Mouse (Mus musculus): ENCODE measurements around the gene Apbb2.

The Apbb2 gene

DNA sequence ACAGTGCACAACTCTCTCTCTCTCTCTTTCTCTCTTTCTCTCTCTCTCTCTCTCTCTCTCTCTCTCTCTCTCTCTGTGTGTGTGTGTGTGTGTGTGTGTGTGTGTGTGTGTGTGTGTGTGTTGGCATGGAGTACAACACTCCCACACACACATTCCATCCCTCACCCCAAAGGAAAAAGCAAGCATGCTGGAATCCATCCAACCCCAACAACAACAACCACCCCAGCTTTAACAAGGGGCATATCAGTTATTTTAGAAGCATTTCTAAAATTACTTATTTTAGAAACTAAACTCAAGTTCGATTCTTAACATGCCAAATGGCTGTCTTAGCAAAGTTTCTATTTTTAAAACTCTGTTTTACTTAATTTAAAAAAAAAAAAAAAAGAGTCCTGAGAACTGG is 68.9 kb downstream of the Apbb2 start:
- DNase-seq (ENCODE audit: low spot score in 2 of 2), result no peak

DNA sequence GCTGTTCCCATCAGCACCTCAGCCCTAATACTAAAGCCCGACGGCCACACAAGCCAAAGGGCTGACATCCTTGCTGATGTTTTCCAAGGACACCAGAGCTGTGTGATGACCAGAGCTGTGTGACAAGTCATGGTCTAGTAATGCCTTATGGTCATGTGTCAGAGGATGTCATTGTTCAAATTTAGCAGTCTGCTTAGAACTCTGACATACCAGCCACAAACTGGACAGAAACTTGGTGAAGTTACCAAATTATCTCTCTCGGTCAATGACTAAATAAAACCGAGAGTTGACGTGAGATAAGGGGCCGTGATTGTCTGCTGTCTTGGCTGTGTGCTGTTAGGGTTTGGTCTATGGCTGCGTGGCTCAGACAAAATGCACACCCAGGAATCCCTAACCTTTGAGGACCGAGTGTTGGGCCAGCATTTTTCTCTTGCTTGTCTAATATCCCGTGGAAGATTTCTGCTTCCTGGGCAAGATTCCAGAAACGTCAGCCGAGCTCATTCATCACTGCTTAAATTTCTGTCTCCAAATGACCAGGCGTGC is 71.5 kb downstream of the Apbb2 start:
- no peak for DNase-seq (ENCODE audit: low spot score in 2 of 2)

DNA sequence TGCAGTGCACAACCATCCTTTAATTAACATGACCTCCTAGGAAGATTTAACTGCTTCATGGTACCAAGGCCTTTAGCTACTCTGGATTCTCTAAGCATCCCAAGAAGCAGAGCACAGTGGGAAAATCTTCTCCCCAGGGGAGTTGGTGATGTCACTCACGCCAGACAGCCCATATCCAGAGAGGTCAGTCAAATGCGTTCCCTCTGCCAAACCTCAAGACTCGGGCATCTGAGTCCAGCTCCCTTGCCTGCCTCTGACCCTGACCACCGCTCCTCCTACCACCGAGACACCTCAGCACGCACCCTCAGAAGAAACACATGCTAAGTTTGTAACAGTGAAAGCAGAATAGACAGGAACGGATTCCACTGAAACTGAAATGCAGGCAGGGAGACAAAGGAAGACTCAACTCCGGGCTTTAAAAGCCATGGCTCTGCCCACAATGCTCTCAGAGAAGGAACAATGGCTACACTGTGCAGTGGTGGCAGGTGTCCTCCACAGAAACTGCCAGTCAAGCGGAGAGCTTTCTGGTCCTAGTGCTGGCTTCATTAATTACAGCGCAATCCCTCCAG is 72.9 kb downstream of the Apbb2 start:
- DNase-seq (ENCODE audit: low spot score in 2 of 2), result no peak

DNA sequence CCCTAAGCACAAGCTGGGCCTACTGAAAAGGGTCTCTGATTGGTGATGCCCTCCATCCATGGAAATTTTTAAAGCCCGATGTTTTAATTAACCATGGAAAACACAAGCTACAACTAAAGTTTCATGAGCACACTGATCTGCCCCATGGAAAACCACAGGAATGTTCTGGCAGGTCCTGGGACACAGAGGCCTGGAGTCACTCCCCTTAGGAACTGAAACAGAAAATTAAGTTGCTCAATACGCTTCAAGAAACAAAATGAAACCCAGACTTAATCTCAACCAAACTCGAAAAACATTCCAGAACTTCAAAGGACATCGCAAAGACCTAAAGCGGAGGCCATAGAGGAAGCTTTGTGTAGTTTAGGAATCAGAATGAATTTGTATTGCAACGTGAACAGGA is 74.8 kb downstream of the Apbb2 start:
- DNase-seq (ENCODE audit: low spot score in 2 of 2), result no peak

DNA sequence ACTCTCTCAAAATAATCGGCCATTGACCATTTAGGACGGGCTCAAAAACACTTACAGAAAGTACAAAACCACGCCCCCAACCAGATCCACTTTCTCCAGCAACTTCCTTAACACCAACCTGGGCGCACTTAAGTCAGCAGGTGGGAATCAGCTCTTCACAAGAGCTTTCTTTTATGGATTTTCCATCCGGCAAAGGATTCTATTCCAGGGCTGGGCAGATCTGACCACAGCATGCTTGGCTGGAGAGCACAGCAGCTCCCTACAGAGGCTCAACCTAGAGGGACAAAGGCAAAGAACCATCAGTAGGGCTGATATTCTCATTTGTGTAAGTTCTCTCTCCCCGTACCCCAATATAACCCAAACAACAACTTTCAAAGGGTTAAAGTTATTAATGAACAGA is 75.2 kb downstream of the Apbb2 start:
- no peak for DNase-seq (ENCODE audit: low spot score in 2 of 2)

DNA sequence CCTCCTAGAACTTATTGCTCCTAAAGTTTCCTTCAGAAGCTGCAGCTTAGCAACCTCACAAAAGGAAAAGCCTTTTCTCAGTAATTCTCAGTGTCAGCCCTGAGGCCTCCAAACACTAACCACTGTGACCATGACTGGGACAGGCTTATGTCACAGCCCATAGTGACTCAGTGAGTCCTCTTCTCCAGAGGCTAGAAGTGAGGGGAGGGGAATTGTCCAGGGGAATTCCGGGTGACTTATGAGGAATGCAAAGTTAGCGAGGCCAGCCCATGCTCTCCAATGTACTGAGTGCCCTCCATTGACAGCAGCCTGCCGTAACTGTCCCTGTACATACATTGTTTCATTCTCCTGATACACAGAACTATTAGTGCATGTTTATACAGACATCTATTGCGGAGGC is 76.1 kb downstream of the Apbb2 start:
- DNase-seq (ENCODE audit: low spot score in 2 of 2), result no peak

DNA sequence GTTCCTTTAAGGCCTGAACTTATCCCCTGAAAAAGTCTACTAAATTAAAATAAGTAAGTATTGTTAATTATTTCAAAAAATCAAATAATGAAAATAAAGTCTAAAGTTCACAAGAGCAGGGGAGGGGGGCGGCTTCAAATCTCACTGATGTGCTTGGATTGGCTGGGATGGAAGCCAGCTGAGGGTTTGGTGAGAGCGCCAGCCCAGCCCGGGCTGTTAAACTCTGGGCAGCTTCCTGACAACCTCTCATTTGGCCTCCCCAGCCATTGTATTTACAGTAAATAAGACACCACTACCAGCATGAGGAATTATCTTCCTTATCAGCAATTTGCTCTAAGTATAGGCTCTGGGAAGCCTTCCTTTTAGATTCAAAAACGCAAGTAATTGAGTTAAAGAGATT is 77.2 kb downstream of the Apbb2 start:
- no peak for DNase-seq (ENCODE audit: low spot score in 2 of 2)

DNA sequence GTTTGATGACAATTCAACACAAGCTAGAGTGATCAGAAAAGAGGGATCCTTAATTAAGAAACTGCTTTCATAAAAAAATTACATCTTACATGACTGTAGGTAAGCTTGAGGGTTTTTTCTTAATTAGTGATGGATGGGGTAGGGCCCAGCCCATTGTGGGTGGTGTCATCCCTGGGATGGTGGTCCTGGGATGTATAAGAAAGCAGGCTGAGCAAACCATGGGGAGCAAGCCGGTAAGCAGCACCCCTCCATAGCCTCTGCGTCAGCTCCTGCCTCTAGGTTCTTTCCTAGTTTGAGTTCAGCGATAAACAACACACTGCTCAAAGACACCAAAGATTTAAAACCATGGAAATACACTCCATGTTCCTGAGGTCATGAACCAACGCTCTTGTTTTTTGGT is 78.3 kb downstream of the Apbb2 start:
- no peak for DNase-seq (ENCODE audit: low spot score in 2 of 2)

DNA sequence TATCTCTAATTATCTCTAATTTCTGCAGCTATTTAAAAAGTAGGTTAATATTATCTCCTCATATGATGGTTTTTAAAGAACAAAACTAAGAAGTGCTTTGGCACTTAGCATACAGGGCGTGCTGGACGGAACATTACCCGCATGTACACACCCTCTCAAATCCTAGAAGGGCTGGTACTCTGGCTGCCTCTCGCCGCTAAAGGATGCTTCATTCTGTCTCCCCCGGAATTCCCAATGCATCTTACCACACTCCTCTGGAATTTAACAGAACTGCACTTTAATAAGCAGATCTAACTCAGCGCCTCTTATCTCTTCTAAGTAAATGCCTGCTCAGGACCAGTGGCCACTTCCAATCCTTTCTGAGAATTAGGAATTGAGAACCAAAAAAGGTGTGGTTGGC is 80.8 kb downstream of the Apbb2 start:
- no peak for DNase-seq (ENCODE audit: low spot score in 2 of 2)

DNA sequence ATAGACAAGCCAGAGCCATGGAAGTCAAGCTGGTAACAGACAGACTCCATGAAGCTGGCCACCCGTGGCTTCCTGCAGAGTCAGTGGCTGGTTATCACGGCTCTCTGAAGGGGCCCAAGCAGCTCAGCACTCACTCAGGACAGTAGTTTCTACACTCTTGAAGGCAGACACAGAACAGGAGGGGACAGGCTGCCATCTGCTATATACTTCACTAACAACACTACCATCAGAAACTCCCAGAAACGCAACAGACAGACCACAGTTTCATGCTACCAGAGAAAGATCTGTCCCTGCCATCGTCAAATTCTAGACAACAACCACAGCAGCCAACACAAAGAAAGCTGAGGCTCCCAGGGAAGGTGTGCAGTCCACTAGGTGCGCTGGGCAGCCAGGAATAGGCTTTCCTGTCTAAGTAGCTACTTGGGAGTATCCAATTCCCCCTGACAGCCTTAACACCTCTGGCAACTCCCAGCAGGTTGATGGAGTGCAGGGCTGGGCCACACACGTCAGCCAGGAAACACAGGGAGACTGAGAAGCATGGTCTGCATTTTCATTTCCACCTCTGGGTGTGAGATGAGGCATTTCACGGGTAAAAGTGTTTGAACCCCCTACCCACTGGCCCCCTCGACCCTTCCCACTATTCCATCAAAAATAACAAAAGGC is 81.8 kb downstream of the Apbb2 start:
- DNase-seq (ENCODE audit: low spot score in 2 of 2), result no peak

DNA sequence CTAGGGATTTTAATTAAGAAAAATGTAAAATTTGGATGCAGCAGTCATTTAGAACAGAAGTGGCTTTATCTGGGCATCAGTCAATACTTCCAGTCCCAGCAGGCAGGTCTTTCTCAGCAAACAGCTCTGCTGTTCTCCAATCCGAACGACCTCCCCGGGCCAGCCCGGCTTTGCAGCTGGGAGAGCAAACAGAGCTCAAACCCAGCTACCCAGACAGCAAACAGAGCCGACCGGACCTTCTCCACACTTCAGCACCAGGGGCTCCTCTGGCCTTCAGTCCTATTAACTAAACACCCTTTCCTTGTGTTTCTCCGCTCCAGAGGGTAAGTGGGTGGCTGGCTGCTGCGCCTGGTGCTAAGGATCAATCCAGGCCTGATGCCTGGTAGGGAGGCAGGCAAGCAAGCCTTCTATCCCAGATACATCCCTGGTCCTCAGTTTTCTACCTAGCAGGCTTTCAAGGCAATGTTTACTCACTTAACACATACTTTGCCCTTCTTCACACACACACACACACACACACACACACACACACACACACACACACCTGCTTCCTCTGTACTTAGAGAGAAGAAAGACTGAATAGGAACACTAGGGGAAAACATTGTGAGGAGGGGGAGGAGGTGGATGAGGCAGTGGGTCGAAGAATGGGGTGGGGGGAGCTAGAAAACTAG is 82.9 kb downstream of the Apbb2 start:
- DNase-seq (ENCODE audit: low spot score in 2 of 2), result no peak

DNA sequence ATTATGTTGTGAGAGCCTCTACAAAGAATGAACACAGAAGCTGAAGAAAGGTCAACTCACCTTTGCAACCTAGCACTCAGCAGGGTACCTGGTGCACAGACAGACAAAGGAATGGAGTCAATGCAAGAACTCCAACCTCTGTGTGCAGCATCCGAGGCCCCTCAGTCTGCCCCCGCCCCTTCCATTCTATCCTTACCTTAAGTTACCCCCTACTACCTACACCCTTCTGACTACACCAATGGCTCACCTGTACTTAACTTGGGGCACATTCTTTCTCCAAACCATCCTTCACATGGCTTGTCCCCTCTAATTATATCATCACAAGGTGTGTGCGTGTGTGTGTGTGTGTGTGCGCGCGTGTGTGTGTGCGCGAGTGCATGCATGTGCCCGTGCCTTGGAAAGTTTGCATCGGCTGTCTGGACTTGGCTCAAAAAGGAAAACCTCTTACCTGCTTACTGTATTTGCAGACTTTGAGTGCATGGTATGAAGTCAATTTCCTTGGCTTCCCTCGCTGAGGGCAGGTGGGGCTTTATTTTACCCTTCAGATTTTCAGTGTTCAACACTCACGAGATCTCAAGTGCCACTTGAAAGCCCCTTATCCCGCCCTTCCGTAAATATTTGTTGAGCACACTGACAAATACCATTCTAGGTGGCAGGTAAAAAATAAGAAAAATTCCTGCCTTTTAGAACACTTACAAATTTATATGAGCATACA is 84.7 kb downstream of the Apbb2 start:
- no peak for DNase-seq (ENCODE audit: low spot score in 2 of 2)

DNA sequence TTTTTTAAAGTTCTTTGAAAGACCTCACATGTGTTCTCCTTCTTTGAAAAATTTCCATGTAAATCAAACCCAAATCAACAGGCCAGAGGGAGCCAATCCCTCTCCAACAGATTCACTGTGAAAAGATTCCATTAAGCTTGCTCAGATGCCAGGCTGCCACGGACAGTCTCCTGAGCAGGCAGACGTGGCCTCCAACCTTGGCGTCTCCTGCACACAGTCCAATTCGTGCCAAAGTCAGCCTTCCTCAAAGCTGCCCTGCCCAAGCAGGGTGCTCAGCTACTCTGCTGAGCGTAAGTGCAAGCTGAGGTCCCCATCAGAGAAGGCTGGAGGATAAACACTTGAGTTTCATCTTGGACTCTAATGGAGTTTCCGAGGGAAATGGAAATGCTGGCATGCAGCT is 85.8 kb downstream of the Apbb2 start:
- DNase-seq (ENCODE audit: low spot score in 2 of 2), result no peak

DNA sequence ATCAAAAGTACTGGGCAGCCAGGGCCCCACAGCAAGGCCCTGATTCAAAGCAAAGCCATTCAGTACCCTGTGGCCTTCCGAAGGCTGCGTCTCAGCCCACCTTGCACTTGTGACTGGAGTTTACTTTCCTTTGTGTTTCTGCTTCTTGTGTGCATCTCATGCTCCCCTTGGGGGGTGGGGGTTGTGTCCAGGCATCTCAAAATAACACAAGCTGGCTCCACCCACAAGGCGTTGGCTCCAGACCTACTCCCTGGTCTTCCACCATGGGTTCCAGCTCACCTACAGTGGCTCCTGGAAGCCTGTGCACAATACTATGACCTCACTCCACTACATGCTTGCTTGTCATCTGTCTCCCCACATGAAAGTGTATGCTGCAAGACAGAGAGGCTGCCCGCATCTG is 88.2 kb downstream of the Apbb2 start:
- no peak for DNase-seq (ENCODE audit: low spot score in 2 of 2)

DNA sequence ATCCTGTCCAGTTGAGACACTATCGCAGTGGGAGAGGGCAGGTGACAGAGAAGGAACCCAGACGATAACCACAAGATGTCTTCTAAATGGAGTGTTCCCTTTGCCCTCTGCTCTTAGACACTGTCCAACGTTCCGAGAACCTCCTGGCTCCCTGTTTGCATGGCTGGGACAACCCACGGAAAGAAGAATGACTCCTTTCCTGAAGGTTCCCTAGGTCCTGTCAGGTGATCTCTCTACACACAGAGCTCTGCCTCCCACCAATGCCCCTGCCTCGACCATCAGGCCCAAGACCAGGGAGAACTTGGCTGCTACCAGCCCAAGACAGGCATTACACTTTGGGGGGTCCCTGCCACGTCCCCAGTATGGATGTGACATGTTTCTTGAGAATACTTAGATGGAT is 89.0 kb downstream of the Apbb2 start:
- DNase-seq (ENCODE audit: low spot score in 2 of 2), result no peak

DNA sequence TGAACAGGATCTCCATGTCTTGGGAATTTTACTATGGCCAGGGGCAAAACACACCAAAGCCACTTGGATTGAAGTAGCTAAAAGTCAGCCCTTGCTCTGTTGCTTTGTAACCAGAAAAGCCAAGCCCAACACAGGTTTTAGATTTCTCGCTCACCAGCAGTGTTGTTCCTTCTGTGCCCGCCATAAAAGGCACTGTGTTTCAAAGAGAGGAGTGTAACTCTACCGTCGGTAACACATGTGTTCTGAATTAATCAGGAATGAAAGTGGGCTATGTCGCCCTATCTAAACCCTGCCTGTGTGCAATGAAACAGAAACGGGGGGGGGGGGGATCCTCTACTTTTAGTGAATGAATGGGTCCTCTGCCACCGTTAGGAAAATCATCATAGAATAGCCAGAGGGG is 90.0 kb downstream of the Apbb2 start:
- DNase-seq (ENCODE audit: low spot score in 2 of 2), result no peak

DNA sequence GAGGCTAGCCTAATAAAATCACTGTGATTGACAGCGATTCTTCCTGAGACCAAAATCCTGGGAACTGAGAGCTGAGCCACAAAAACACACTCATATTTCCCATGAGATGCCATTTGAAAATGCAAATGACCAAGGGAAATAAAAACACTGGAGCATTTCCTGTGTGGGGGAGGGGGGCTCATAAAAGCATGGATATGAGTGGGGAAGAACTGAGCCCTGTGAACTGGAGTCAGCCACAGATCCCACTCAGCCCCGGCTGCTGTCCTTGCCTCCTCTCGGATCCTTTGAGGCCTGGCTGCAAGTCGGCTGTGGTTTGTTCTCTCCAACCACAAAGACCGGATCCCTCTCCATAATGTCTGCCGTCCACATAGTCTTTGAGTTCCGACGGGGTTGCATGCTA is 91.5 kb downstream of the Apbb2 start:
- DNase-seq (ENCODE audit: low spot score in 2 of 2), result no peak

DNA sequence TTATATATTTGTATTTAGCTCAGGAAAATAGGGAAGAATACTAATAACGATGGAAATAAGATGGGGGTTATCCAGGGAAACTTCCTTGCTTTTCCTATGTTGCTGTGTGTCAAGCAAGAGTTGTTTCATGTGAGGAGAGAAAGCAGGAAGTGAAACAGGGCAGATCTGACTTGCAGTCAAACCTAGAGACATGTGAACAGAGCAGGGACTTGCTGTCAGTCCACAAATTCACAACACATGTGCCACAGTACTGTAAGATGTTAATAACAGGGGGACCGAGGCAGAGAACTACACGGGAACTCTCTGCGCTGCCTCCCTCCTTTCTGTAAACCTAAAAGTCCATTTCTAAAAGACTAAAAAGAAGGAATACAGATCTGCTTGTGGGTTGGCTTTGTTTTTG is 93.6 kb downstream of the Apbb2 start:
- DNase-seq (ENCODE audit: low spot score in 2 of 2), result no peak

DNA sequence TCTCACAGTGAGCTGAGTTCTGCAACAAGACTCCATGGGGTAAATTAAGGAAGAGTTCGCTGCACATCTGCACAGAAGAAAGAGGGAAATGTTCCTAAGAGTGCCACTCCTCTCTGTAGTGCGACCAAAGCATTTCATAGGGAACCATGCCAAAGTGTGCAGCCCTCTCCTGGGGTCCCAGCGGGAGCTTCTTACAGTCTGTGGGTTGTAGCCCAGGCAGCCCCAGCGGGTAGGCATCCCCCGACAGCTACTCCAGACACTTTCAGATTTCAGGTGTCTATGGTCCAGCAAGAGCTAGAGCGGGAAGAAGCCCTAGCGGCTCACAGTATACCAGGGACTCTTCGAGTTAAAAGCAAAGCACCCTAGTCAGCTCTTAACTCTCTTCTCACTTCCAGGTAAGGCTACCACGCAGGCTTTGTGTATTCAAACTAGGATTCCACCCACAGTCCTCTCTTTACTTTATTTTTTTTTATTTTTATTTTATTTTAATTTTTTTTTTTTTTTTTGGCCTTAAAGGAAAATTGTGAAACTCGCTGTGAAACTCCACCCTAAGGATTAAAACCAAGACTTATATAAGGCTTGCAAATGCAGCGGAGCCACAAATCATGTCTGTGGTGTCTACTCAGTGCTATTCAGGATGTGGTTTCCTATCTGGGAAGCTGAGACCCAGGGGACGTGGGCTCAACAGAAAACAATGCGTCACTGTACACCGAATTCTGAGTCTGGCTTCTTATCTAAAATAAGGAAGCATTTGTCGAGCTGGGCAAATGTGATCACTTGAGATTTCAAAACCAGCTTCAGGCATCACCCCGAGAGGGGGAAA is 94.7 kb downstream of the Apbb2 start:
- DNase-seq (ENCODE audit: low spot score in 2 of 2), result peak in 1 of 2 experiments; percentile 32

DNA sequence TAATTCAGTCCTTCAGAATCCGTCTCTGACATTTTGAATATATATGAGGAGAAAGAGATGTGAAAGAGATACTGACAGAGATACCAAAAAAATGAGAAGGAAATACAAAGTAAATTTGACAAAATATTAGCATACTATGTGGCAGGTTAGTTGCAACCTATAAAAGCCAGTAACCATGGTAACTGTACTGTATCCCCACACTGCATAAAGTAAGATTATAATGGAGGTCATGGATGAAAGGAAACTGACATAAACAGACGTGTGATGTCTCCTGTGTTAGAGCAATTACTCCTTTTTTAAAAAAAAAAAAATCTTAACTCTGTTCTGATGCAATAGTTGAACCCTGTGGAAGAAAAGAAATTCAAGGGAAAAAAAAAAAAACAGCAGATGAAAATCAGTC is 97.3 kb downstream of the Apbb2 start:
- DNase-seq (ENCODE audit: low spot score in 2 of 2), result no peak

DNA sequence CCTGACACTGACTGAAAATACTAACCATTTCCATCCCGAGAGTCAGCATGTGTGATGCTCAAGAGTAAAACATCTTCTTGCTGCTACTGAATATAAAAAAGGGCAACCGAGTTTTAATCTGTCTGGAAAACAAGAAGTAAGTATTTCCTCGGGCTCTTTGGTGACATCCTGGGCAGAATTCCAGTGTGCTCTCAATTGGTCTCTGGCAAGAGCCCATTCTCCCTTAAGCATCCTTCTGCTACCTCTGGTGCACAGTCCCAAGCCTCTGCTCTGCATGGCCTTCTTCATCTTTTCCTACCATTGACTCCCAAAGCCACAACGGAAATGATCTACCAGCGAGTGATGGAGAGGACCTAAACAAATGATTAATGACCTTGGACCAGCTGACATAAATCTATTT is 99.1 kb downstream of the Apbb2 start:
- DNase-seq (ENCODE audit: low spot score in 2 of 2), result no peak
